Mouse (Mus musculus) gastrocnemius, adult 8-10 months (tissue): ENCODE results near the gene Cngb1. TPM values are rescaled to one million over a fixed set of nuclear protein-coding genes. Genes with fewer than 3 reads are reported as not detected.

Experiments
- DNase-seq, 2 experiments: peaks; one replicate each; pipeline ENCODE4 v3.0.0; 2022; ENCODE audit warnings: low spot score in 2 of 2
- total RNA-seq, 4 experiments: library from RNA; stranded (reverse); gene quantifications; 2 replicates each; pipeline ENCODE4 v1.2.4; 2022

Gene Cngb1
- total RNA-seq, 4 experiments from 2014 or later = 0.05 to 0.16 (median 0.07) TPM; not detected in 1

GRCm38 (mm10) chr8:95201491-95201890 lies 104.9 kb downstream of the Cngb1 start:
- DNase-seq = no peak

- no peak for DNase-seq
Measured at GRCm38 (mm10) chr8:95200001-95200405, 106.4 kb downstream of the Cngb1 start.

GRCm38 (mm10) chr8:95195728-95196127 lies 110.7 kb downstream of the Cngb1 start:
- DNase-seq = no peak

DNA sequence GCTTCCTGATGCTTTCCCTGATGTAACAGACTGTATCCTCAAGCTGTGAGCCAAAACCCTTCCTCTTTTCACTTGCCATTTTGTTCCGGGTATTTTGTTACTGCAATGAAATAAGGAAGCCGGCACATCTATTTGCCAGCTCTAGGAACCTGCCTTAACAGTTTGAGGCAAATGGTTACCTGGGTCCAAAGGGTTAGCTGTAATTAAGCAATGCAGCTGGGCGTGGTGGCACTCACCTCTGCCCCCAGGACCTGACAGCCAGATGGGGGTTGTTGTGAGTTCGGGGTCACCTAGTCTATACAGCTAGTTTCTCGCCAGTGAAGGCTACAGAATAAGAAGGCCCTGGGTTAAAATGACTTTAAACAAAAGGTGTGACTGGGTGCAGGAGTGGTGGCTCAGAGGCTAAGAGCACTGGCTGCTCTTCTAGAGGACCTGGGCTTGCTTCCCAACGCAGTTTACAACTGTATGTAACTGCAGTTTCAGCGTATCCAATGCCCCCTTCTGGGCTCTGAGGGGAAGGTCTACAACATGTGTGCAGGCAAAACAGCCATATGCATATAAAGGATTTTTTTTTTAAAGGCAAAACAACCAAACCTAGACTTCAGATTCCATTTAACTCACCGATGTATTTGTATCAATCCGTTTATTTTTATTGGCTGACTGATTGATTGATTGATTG lies 114.7 kb downstream of the Cngb1 start:
- DNase-seq = no peak

Other genes with a start within 250 kb of the Cngb1 start
- 1 to 10 TPM; 7.0 to 8.9 (median 7.6) TPM for gene Katnb1, start 225.4 kb downstream of the Cngb1 start, total RNA-seq
- 10 to 100 TPM in 1 of 4 experiments, 1 to 10 TPM in 3; 6.0 to 11.3 (median 8.5) TPM for gene Kifc3, start 103.8 kb downstream of the Cngb1 start, total RNA-seq
- gene Tepp, start 4.0 kb upstream of the Cngb1 start, total RNA-seq = not detected
- gene Zfp319, start 25.4 kb upstream of the Cngb1 start, total RNA-seq = 1 to 10 TPM; 2.8 to 3.8 (median 2.9) TPM
- gene Usb1, start 25.7 kb upstream of the Cngb1 start, total RNA-seq = 1 to 10 TPM; 4.0 to 7.4 (median 6.1) TPM
- gene Mmp15, start 45.7 kb upstream of the Cngb1 start, total RNA-seq = 10 to 100 TPM; 13.0 to 18.3 (median 14.1) TPM
- gene Cfap20, start 128.3 kb upstream of the Cngb1 start, total RNA-seq = 1 to 10 TPM; 3.6 to 6.4 (median 5.3) TPM
- gene Csnk2a2, start 183.5 kb upstream of the Cngb1 start, total RNA-seq = 10 to 100 TPM; 19.8 to 24.9 (median 22.2) TPM
- not detected for gene Ccdc113, start 227.5 kb upstream of the Cngb1 start, total RNA-seq